Mouse (Mus musculus): Measurements from ENCODE around the gene Akr1d1. TPM values are rescaled to one million over a fixed set of nuclear protein-coding genes. Genes with fewer than 3 reads are reported as not detected.

Gene Akr1d1
- polyA plus RNA-seq, 1 experiment from 2014 or later = not detected

- Histone ChIP-seq H3K27ac (no peak overlapping the region), H3K4me2 (replicated peaks) (no peak overlapping the region), H3K27me3 (no peaks in the 10 kb centered on the region), H3K9ac (no peak overlapping the region), H3K4me1 (no peaks in the 10 kb centered on the region), H3K4me3 (no peak overlapping the region), H3K36me3 (no peaks in the 10 kb centered on the region), H3K9me3 (no peaks in the 10 kb centered on the region)
- no peak for ATAC-seq (ENCODE audit: insufficient number of reproducible peaks, insufficient read depth, low FRiP score, low TSS enrichment)
- WGBS = 68% methylated on average over 1 of the region's 1 CpGs
Observed at GRCm38 (mm10) chr6:37571939-37572338, 42.0 kb downstream of the Akr1d1 start.

GRCm38 (mm10) chr6:37572935-37573334 lies 43.0 kb downstream of the Akr1d1 start:
- ATAC-seq (ENCODE audit: insufficient number of reproducible peaks, insufficient read depth, low FRiP score, low TSS enrichment) = no peak

GRCm38 (mm10) chr6:37580476-37580875 lies 50.5 kb downstream of the Akr1d1 start:
- H3K36me3 ChIP-seq = no peaks in the 10 kb centered on the region
- no peaks in the 10 kb centered on the region for H3K27me3 ChIP-seq
- no peak for ATAC-seq (ENCODE audit: insufficient number of reproducible peaks, insufficient read depth, low FRiP score, low TSS enrichment)
- no peak overlapping the region for H3K4me2 ChIP-seq (replicated peaks)
- H3K4me3 ChIP-seq = no peak overlapping the region
- H3K9me3 ChIP-seq = no peaks in the 10 kb centered on the region
- no peak overlapping the region for H3K27ac ChIP-seq
- H3K9ac ChIP-seq = no peak overlapping the region
- H3K4me1 ChIP-seq = no peaks in the 10 kb centered on the region
- 55% methylated on average over 5 of the region's 5 CpGs for WGBS

More at GRCm38 (mm10) chr6:37572935-37573334, 43.0 kb downstream of the Akr1d1 start:
- no peak overlapping the region for H3K27ac ChIP-seq
- H3K9ac ChIP-seq = no peak overlapping the region
- H3K4me2 ChIP-seq (replicated peaks) = no peak overlapping the region
- no peaks in the 10 kb centered on the region for H3K4me1 ChIP-seq
- no peaks in the 10 kb centered on the region for H3K27me3 ChIP-seq
- H3K4me3 ChIP-seq = no peak overlapping the region
- WGBS = 76% methylated on average over 2 of the region's 2 CpGs
- H3K36me3 ChIP-seq = no peaks in the 10 kb centered on the region
- no peaks in the 10 kb centered on the region for H3K9me3 ChIP-seq

- H3K4me2 ChIP-seq (replicated peaks) = no peak overlapping the region
- no peak overlapping the region for H3K4me3 ChIP-seq
- peaks cover 4% of the 10 kb centered on the region; the same call in 1 of the 2 replicates for H3K4me1 ChIP-seq
- no peaks in the 10 kb centered on the region for H3K9me3 ChIP-seq
- ATAC-seq (ENCODE audit: insufficient number of reproducible peaks, insufficient read depth, low FRiP score, low TSS enrichment) = peak; percentile 67
- WGBS = 12% methylated on average over 4 of the region's 4 CpGs
- H3K27ac ChIP-seq = no peak overlapping the region
- no peak overlapping the region for H3K9ac ChIP-seq
- no peaks in the 10 kb centered on the region for H3K36me3 ChIP-seq
- no peaks in the 10 kb centered on the region for H3K27me3 ChIP-seq
Observed at GRCm38 (mm10) chr6:37589340-37589962, 59.5 kb downstream of the Akr1d1 start.

GRCm38 (mm10) chr6:37590800-37591199 lies 60.8 kb downstream of the Akr1d1 start:
- 71% methylated on average over 6 of the region's 6 CpGs for WGBS
- Histone ChIP-seq H3K4me1 (peaks cover 4% of the 10 kb centered on the region; the same call in 1 of the 2 replicates), H3K9ac (no peak overlapping the region), H3K9me3 (no peaks in the 10 kb centered on the region), H3K4me3 (no peak overlapping the region), H3K27me3 (no peaks in the 10 kb centered on the region), H3K36me3 (no peaks in the 10 kb centered on the region), H3K4me2 (replicated peaks) (no peak overlapping the region), H3K27ac (no peak overlapping the region)
- no peak for ATAC-seq (ENCODE audit: insufficient number of reproducible peaks, insufficient read depth, low FRiP score, low TSS enrichment)

GRCm38 (mm10) chr6:37592101-37593032 lies 62.4 kb downstream of the Akr1d1 start:
- Histone ChIP-seq H3K4me2 (replicated peaks) (no peak overlapping the region), H3K27me3 (no peaks in the 10 kb centered on the region), H3K36me3 (no peaks in the 10 kb centered on the region), H3K27ac (no peak overlapping the region), H3K9me3 (no peaks in the 10 kb centered on the region), H3K9ac (no peak overlapping the region), H3K4me3 (no peak overlapping the region), H3K4me1 (peaks cover 4% of the 10 kb centered on the region; the same call in 1 of the 2 replicates)
- WGBS = 44% methylated on average over 19 of the region's 19 CpGs
- ATAC-seq (ENCODE audit: insufficient number of reproducible peaks, insufficient read depth, low FRiP score, low TSS enrichment) = no peak

- Histone ChIP-seq H3K27ac (no peak overlapping the region), H3K4me3 (no peak overlapping the region), H3K4me1 (peaks cover 4% of the 10 kb centered on the region; the same call in 1 of the 2 replicates), H3K36me3 (no peaks in the 10 kb centered on the region), H3K4me2 (replicated peaks) (no peak overlapping the region), H3K9ac (no peak overlapping the region), H3K27me3 (no peaks in the 10 kb centered on the region), H3K9me3 (no peaks in the 10 kb centered on the region)
- no peak for ATAC-seq (ENCODE audit: insufficient number of reproducible peaks, insufficient read depth, low FRiP score, low TSS enrichment)
- 59% methylated on average over 6 of the region's 6 CpGs for WGBS
Observed at GRCm38 (mm10) chr6:37593033-37593374, 63.0 kb downstream of the Akr1d1 start.

GRCm38 (mm10) chr6:37593551-37594089 lies 63.6 kb downstream of the Akr1d1 start:
- no peak overlapping the region for H3K4me2 ChIP-seq (replicated peaks)
- 18% methylated on average over 5 of the region's 5 CpGs for WGBS
- H3K36me3 ChIP-seq = no peaks in the 10 kb centered on the region
- H3K9ac ChIP-seq = no peak overlapping the region
- H3K27ac ChIP-seq = no peak overlapping the region
- H3K4me1 ChIP-seq = peaks cover 4% of the 10 kb centered on the region; the same call in 1 of the 2 replicates
- no peaks in the 10 kb centered on the region for H3K9me3 ChIP-seq
- no peak overlapping the region for H3K4me3 ChIP-seq
- no peaks in the 10 kb centered on the region for H3K27me3 ChIP-seq
- ATAC-seq (ENCODE audit: insufficient number of reproducible peaks, insufficient read depth, low FRiP score, low TSS enrichment) = 0 out of 2 replicates have a peak, but pooled peaks have one; percentile 60

- H3K9me3 ChIP-seq = no peaks in the 10 kb centered on the region
- H3K36me3 ChIP-seq = no peaks in the 10 kb centered on the region
- ATAC-seq (ENCODE audit: insufficient number of reproducible peaks, insufficient read depth, low FRiP score, low TSS enrichment) = no peak
- no peaks in the 10 kb centered on the region for H3K27me3 ChIP-seq
- H3K4me1 ChIP-seq = peaks cover 4% of the 10 kb centered on the region; the same call in 1 of the 2 replicates
- 29% methylated on average over 2 of the region's 2 CpGs for whole genome bisulfite sequencing
- no peak overlapping the region for H3K4me2 ChIP-seq (replicated peaks)
- no peak overlapping the region for H3K27ac ChIP-seq
- H3K4me3 ChIP-seq = no peak overlapping the region
- H3K9ac ChIP-seq = no peak overlapping the region
Observed at GRCm38 (mm10) chr6:37597088-37597487, 67.1 kb downstream of the Akr1d1 start.

- H3K4me3 ChIP-seq = no peak overlapping the region
- H3K27me3 ChIP-seq = no peaks in the 10 kb centered on the region
- peaks cover 4% of the 10 kb centered on the region; the same call in 1 of the 2 replicates for H3K4me1 ChIP-seq
- H3K9ac ChIP-seq = no peak overlapping the region
- no peaks in the 10 kb centered on the region for H3K9me3 ChIP-seq
- ATAC-seq (ENCODE audit: insufficient number of reproducible peaks, insufficient read depth, low FRiP score, low TSS enrichment) = no peak
- H3K4me2 ChIP-seq (replicated peaks) = no peak overlapping the region
- H3K36me3 ChIP-seq = no peaks in the 10 kb centered on the region
- H3K27ac ChIP-seq = no peak overlapping the region
Observed at GRCm38 (mm10) chr6:37598033-37598432, 68.1 kb downstream of the Akr1d1 start.

- H3K4me2 ChIP-seq (replicated peaks) = no peak overlapping the region
- WGBS = 85% methylated on average over 7 of the region's 7 CpGs
- ATAC-seq (ENCODE audit: insufficient number of reproducible peaks, insufficient read depth, low FRiP score, low TSS enrichment) = no peak
Observed at GRCm38 (mm10) chr6:37600976-37601498, 71.1 kb downstream of the Akr1d1 start.

More at GRCm38 (mm10) chr6:37600976-37601498, 71.1 kb downstream of the Akr1d1 start:
- Histone ChIP-seq H3K36me3 (no peaks in the 10 kb centered on the region), H3K27ac (no peak overlapping the region), H3K27me3 (no peaks in the 10 kb centered on the region), H3K9me3 (no peaks in the 10 kb centered on the region), H3K9ac (no peak overlapping the region), H3K4me3 (no peak overlapping the region), H3K4me1 (no peaks in the 10 kb centered on the region)

All from embryonic facial prominence, embryonic 12.5 days (tissue).